Mouse (Mus musculus): Measurements from ENCODE around the gene Dtx4. TPM values are rescaled to one million over a fixed set of nuclear protein-coding genes. Genes with fewer than 3 reads are reported as not detected.

Dtx4 gene
- polyA plus RNA-seq, 1 experiment from 2014 or later = 7.5 TPM

DNA sequence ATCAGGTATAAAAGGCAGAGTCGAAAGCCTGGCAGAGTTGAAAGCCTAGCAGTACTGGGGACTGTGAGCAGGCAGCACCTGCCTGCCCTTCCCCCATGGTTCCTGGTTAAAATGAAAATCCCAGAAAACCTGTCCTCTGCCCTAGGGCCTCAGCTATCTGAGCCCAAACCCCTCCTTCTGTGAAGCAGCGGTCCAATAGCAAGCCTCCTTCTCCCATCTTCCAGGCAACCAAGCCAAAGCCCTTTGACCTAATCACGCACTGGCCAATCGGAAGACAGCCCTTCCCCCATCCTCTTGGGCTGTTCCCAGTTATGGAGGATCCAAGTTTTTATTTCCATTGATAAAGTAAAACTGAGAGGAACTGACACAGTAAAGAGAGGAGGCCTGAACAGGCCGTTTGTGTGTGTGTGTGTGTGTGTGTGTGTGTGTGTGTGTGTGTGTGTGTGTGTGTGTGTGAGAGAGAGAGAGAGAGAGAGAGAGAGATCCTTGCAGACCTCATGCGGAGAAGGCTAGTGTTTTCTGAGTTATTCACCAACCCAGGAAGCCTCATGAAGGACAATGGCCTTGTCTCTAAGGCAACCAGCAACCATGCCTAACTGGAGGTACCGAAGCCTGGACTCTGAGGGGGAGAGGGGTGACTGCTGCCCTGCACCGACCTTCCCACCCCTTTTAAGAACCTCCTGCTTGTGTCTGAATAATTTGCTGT is 12.1 kb downstream of the Dtx4 start:
- no peak overlapping the region for H3K9ac ChIP-seq (ENCODE audit: low read depth, low read length)
- H3K27ac ChIP-seq (ENCODE audit: low read depth, low read length) = peak overlapping the region; percentile 87
- peaks cover 24% of the 10 kb centered on the region for H3K4me1 ChIP-seq (ENCODE audit: control insufficient read depth, insufficient read depth, low read length)
- H3K36me3 ChIP-seq (ENCODE audit: control insufficient read depth, insufficient read depth, low read length) = peaks cover 16% of the 10 kb centered on the region; the same call in 1 of the 2 replicates
- ATAC-seq (ENCODE audit: low FRiP score, low TSS enrichment) = peak; percentile 72
- 26% methylated on average over 8 of the region's 8 CpGs for WGBS
- H3K27me3 ChIP-seq (ENCODE audit: control insufficient read depth, insufficient read depth, low read length) = no peaks in the 10 kb centered on the region
- no peak overlapping the region; the same call in 1 of the 2 replicates for H3K4me2 ChIP-seq (replicated peaks; ENCODE audit: low read depth, low read length)
- H3K9me3 ChIP-seq (ENCODE audit: control insufficient read depth, low read length) = no peaks in the 10 kb centered on the region
- no peak overlapping the region for H3K4me3 ChIP-seq (ENCODE audit: low read length)

DNA sequence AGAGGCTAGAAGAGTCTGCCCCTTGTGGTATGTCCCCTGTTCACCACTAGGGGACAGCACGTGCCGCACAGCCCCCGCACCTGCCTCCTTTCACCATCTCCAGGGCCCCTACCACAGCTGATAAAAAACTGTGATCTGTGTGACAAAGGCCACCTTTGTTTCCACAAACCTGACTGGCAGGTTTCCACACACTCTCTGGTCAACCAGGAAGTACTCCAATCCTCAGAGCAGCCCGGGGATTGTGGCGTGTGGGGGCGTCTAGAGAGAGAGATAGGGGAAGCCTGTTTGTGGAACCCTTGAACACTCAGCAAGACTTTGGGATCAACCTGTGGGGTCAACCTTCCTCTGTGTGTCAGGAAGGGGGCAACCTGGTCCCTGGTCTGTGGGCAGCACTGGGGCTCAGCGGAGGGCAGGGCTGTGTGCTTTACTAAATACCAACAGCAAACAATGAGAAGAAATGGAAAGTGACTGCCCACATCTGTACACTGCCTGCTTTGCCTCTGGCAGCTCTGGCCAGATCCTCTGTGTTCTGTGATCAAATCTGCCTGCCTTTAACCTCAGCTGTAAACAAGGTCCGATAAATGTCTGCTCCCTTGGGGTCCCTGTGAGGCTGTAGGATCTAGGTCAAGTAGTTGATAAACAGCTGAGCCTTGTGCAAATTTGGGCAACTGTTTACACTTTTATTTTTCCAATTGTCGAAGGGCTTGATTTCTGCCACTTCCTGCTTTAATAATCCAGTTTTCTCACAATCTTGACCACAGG is 12.9 kb downstream of the Dtx4 start:
- H3K4me1 ChIP-seq (ENCODE audit: control insufficient read depth, insufficient read depth, low read length) = peaks cover 24% of the 10 kb centered on the region
- peak overlapping the region; percentile 87 for H3K27ac ChIP-seq (ENCODE audit: low read depth, low read length)
- no peaks in the 10 kb centered on the region for H3K27me3 ChIP-seq (ENCODE audit: control insufficient read depth, insufficient read depth, low read length)
- no peak overlapping the region; the same call in 1 of the 2 replicates for H3K4me2 ChIP-seq (replicated peaks; ENCODE audit: low read depth, low read length)
- H3K4me3 ChIP-seq (ENCODE audit: low read length) = no peak overlapping the region
- no peak overlapping the region for H3K9ac ChIP-seq (ENCODE audit: low read depth, low read length)
- peak; percentile 52 for ATAC-seq (ENCODE audit: low FRiP score, low TSS enrichment)
- peaks cover 16% of the 10 kb centered on the region; the same call in 1 of the 2 replicates for H3K36me3 ChIP-seq (ENCODE audit: control insufficient read depth, insufficient read depth, low read length)
- WGBS = 24% methylated on average over 9 of the region's 9 CpGs
- no peaks in the 10 kb centered on the region for H3K9me3 ChIP-seq (ENCODE audit: control insufficient read depth, low read length)

DNA sequence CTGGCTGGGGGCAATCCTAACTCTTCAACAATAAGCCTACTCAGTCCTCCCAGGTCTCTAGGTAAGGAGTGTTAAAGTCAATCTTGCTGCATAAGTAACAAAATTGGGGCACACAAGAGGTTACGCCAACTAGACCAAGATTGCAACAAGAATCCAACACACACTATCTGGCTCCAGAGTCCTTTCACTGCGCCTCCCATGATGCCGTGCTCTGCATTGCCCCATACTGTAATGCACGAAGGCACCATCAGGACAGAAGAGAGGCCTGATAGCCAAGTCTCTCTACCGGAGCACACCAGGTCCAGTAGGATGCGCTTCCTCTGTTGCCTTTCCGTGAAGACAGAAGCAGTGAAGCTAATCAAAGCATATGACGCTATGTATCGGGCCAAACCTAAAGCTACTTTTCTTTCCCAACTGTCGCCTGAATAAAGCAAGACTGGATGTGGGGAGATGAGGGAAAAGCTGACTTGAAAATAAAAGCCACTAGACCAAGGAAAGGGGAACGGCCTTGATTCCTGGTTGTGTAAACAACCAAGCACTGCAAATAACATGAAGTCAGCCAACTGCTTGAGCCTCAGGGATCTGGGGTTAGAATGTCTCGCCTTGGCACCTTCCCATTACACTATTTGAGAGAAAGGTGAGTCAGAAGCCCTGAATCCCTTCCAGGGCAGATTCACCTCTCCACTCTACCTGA is 13.6 kb downstream of the Dtx4 start:
- Histone ChIP-seq H3K9ac (ENCODE audit: low read depth, low read length) (no peak overlapping the region), H3K9me3 (ENCODE audit: control insufficient read depth, low read length) (no peaks in the 10 kb centered on the region), H3K27ac (ENCODE audit: low read depth, low read length) (no peak overlapping the region; the same call in 1 of the 2 replicates), H3K27me3 (ENCODE audit: control insufficient read depth, insufficient read depth, low read length) (no peaks in the 10 kb centered on the region), H3K4me2 (replicated peaks; ENCODE audit: low read depth, low read length) (no peak overlapping the region), H3K36me3 (ENCODE audit: control insufficient read depth, insufficient read depth, low read length) (peaks cover 16% of the 10 kb centered on the region; the same call in 1 of the 2 replicates), H3K4me1 (ENCODE audit: control insufficient read depth, insufficient read depth, low read length) (peaks cover 24% of the 10 kb centered on the region), H3K4me3 (ENCODE audit: low read length) (no peak overlapping the region)
- 81% methylated on average over 12 of the region's 12 CpGs for WGBS
- ATAC-seq (ENCODE audit: low FRiP score, low TSS enrichment) = no peak

DNA sequence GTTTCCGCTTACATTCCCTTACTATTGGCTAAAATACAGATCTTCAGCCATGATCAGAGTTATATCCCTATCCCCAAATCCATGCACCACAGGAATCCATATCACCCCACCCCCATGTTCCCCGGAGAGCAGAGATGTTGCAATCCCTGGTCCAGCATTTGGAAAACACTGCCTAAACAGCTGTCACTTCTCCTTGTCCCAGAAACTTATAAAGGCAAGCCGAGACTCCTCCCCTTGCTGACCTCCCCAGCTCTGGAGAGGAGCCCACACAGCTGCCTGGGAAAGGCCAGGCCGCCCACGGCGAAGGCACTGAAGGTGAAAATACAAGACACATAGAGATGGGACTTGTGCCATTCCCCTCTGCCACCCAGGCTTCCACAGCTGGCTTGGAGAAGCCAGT is 14.4 kb downstream of the Dtx4 start:
- no peak overlapping the region; the same call in 1 of the 2 replicates for H3K27ac ChIP-seq (ENCODE audit: low read depth, low read length)
- H3K9me3 ChIP-seq (ENCODE audit: control insufficient read depth, low read length) = no peaks in the 10 kb centered on the region
- H3K27me3 ChIP-seq (ENCODE audit: control insufficient read depth, insufficient read depth, low read length) = no peaks in the 10 kb centered on the region
- H3K4me3 ChIP-seq (ENCODE audit: low read length) = no peak overlapping the region
- no peak overlapping the region for H3K4me2 ChIP-seq (replicated peaks; ENCODE audit: low read depth, low read length)
- H3K36me3 ChIP-seq (ENCODE audit: control insufficient read depth, insufficient read depth, low read length) = peaks cover 14% of the 10 kb centered on the region; the same call in 1 of the 2 replicates
- H3K9ac ChIP-seq (ENCODE audit: low read depth, low read length) = no peak overlapping the region
- WGBS = 69% methylated on average over 6 of the region's 6 CpGs
- peak; percentile 18; the same call in 1 of the 2 replicates for ATAC-seq (ENCODE audit: low FRiP score, low TSS enrichment)
- H3K4me1 ChIP-seq (ENCODE audit: control insufficient read depth, insufficient read depth, low read length) = peaks cover 24% of the 10 kb centered on the region

DNA sequence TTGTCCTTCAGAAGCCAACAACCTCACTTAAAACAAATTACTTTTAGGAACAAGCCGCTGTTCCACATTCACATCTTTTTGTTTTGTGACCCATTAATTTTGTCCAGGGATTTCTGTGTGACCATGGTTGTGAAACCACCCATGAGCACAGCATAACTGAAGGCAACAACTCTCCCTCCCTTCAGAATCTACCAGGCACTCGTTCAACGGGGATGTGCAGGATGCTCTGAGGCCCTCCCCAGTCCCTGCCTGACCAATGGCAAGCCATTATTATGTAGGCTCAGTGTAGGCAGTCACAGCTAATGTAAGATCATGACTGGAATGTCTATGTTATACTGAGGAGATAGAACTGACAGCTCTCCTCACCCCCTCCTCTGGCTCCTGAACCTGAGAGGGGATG is 15.6 kb downstream of the Dtx4 start:
- Histone ChIP-seq H3K4me3 (ENCODE audit: low read length) (no peak overlapping the region), H3K4me2 (replicated peaks; ENCODE audit: low read depth, low read length) (no peak overlapping the region), H3K4me1 (ENCODE audit: control insufficient read depth, insufficient read depth, low read length) (peaks cover 24% of the 10 kb centered on the region), H3K27ac (ENCODE audit: low read depth, low read length) (no peak overlapping the region), H3K27me3 (ENCODE audit: control insufficient read depth, insufficient read depth, low read length) (no peaks in the 10 kb centered on the region), H3K36me3 (ENCODE audit: control insufficient read depth, insufficient read depth, low read length) (peaks cover 4% of the 10 kb centered on the region; the same call in 1 of the 2 replicates), H3K9ac (ENCODE audit: low read depth, low read length) (no peak overlapping the region), H3K9me3 (ENCODE audit: control insufficient read depth, low read length) (no peaks in the 10 kb centered on the region)
- WGBS = 68% methylated on average over 3 of the region's 3 CpGs
- no peak for ATAC-seq (ENCODE audit: low FRiP score, low TSS enrichment)

DNA sequence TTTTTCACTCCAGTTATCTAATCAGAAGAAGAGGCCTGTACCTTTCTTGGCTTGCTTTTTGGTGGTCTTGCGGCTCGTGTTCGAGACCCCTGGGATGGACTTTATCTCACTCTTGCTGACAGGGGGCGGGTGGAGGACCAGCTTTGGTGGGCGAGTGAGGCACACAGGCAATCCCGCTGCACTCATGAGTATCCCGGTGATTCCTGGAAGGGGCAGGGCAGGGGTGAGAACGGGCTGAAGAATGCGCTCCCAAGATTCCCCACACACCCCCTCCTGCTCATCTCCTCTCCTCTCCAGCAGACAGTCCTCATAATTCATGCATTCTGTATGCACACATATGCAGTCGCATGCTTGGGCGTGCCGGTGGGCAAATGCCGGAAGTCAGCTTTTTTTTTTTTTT is 16.0 kb downstream of the Dtx4 start:
- no peak for ATAC-seq (ENCODE audit: low FRiP score, low TSS enrichment)
- Histone ChIP-seq H3K36me3 (ENCODE audit: control insufficient read depth, insufficient read depth, low read length) (peaks cover 4% of the 10 kb centered on the region; the same call in 1 of the 2 replicates), H3K27ac (ENCODE audit: low read depth, low read length) (no peak overlapping the region), H3K4me1 (ENCODE audit: control insufficient read depth, insufficient read depth, low read length) (peaks cover 24% of the 10 kb centered on the region), H3K4me2 (replicated peaks; ENCODE audit: low read depth, low read length) (no peak overlapping the region), H3K27me3 (ENCODE audit: control insufficient read depth, insufficient read depth, low read length) (no peaks in the 10 kb centered on the region), H3K9ac (ENCODE audit: low read depth, low read length) (no peak overlapping the region), H3K4me3 (ENCODE audit: low read length) (no peak overlapping the region), H3K9me3 (ENCODE audit: control insufficient read depth, low read length) (no peaks in the 10 kb centered on the region)
- 88% methylated on average over 13 of the region's 13 CpGs for WGBS

DNA sequence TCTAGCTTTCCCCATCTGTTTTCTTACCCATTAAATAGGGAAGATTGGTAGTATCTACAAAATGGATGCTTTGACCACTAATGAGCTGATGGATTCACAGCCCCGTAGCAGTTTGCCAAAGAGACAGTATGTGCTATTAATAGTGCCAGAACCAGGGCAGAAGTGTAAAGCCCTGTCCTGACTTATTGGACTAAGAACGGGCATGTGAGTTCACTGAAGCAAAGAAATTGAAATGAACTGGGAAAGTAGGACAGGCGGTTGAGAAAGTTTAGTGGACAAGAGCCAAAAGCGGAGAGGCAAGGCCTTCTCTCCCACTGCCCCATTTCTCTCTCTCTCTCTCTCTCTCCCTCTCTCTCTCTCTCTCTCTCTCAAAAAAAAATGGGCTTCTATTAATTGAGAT is 17.0 kb downstream of the Dtx4 start:
- H3K27me3 ChIP-seq (ENCODE audit: control insufficient read depth, insufficient read depth, low read length) = no peaks in the 10 kb centered on the region
- H3K4me1 ChIP-seq (ENCODE audit: control insufficient read depth, insufficient read depth, low read length) = peaks cover 24% of the 10 kb centered on the region
- H3K4me3 ChIP-seq (ENCODE audit: low read length) = no peak overlapping the region
- no peak overlapping the region for H3K9ac ChIP-seq (ENCODE audit: low read depth, low read length)
- H3K27ac ChIP-seq (ENCODE audit: low read depth, low read length) = 0 out of 2 replicates have a peak overlapping the region, but pooled peaks have one; percentile 26
- H3K36me3 ChIP-seq (ENCODE audit: control insufficient read depth, insufficient read depth, low read length) = peaks cover 9% of the 10 kb centered on the region; the same call in 1 of the 2 replicates
- WGBS = 74% methylated on average over 4 of the region's 4 CpGs
- H3K9me3 ChIP-seq (ENCODE audit: control insufficient read depth, low read length) = no peaks in the 10 kb centered on the region
- H3K4me2 ChIP-seq (replicated peaks; ENCODE audit: low read depth, low read length) = no peak overlapping the region
- no peak for ATAC-seq (ENCODE audit: low FRiP score, low TSS enrichment)

DNA sequence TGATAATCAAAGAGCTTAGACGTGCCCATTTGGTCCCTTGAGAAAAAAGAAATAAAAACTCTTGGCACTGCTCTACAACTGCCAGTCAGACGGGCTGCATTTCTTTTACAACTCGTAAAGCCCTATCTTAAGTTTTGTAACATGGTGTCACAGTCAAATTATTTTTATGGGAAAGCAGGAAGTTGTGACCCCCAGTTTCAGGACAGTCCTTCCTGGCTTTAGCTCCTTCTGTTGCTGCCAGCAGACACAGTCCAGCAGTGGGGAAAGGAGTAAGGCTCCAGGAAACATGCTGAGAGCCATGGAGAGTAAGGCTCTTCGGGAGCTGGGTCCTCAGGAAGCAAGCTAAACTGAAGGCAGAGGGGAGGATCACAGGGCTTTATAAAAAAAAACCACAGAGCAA is 17.5 kb downstream of the Dtx4 start:
- H3K9me3 ChIP-seq (ENCODE audit: control insufficient read depth, low read length) = no peaks in the 10 kb centered on the region
- H3K27me3 ChIP-seq (ENCODE audit: control insufficient read depth, insufficient read depth, low read length) = no peaks in the 10 kb centered on the region
- peaks cover 24% of the 10 kb centered on the region for H3K4me1 ChIP-seq (ENCODE audit: control insufficient read depth, insufficient read depth, low read length)
- no peak overlapping the region for H3K4me2 ChIP-seq (replicated peaks; ENCODE audit: low read depth, low read length)
- H3K9ac ChIP-seq (ENCODE audit: low read depth, low read length) = no peak overlapping the region
- H3K27ac ChIP-seq (ENCODE audit: low read depth, low read length) = 0 out of 2 replicates have a peak overlapping the region, but pooled peaks have one; percentile 26
- WGBS = 46% methylated on average over 4 of the region's 4 CpGs
- ATAC-seq (ENCODE audit: low FRiP score, low TSS enrichment) = no peak
- H3K36me3 ChIP-seq (ENCODE audit: control insufficient read depth, insufficient read depth, low read length) = peaks cover 9% of the 10 kb centered on the region; the same call in 1 of the 2 replicates
- H3K4me3 ChIP-seq (ENCODE audit: low read length) = no peak overlapping the region
